In the genomic region with DNA sequence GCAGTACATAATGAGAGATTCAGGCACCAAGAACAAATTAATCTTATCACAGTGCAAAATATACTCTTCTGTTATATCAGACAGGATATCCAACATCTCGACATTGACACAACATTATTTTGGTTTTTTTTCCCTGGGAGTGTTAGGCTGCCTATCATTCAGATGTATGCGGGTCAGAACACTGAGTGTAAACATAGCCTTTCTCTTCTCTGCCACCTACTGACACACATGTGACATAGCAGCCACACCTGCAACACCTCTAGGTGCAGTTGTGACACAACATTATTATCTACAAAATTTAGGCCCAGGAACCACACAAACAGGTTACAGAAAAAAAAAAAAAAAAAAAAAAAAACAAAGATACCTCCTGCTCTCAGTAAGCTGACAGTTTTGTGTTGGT, we compare ENCODE assay signal across 8 mouse cellular contexts.
DNase-seq lines count a peak whose midpoint lies in the region; ATAC-seq and TF ChIP-seq lines count a peak whose summit lies in the region.

No protein-coding gene starts in this region.

- no peak for ATAC-seq in forebrain, postnatal 0 days
- ATAC-seq in forebrain, embryonic 11.5 days (replicated peaks; ENCODE audit: low FRiP score): no peak
- no peak for ATAC-seq in lung, postnatal 0 days
- ATAC-seq in granulocyte monocyte progenitor cell, adult 5-6 weeks (replicated peaks; ENCODE audit: poor library complexity, severe bottlenecking): no peak

- H3K9me3 ChIP-seq in forebrain, postnatal 0 days (ENCODE audit: low read length): no peaks in the 10 kb centered on the region
- no peaks in the 10 kb centered on the region for H3K9me3 ChIP-seq in forebrain, embryonic 11.5 days (ENCODE audit: control insufficient read depth, low read length)
- H3K9me3 ChIP-seq in lung, postnatal 0 days (ENCODE audit: low read length): no peaks in the 10 kb centered on the region

- WGBS in forebrain, postnatal 0 days: 24% methylated on average over 2 of the region's 2 CpGs
- WGBS in forebrain, embryonic 11.5 days: 44% methylated on average over 2 of the region's 2 CpGs
- WGBS in lung, postnatal 0 days: 28% methylated on average over 2 of the region's 2 CpGs

- no peak overlapping the region for H3K4me3 ChIP-seq in forebrain, postnatal 0 days (ENCODE audit: low read depth, low read length)
- H3K4me3 ChIP-seq in forebrain, embryonic 11.5 days (ENCODE audit: low read depth, low read length): no peak overlapping the region
- no peak overlapping the region for H3K4me3 ChIP-seq in lung, postnatal 0 days (ENCODE audit: low read depth, low read length)

- no peak overlapping the region for H3K9ac ChIP-seq in forebrain, postnatal 0 days
- H3K9ac ChIP-seq in forebrain, embryonic 11.5 days (ENCODE audit: low read length): no peak overlapping the region
- no peak overlapping the region for H3K9ac ChIP-seq in lung, postnatal 0 days (replicated peaks; ENCODE audit: low read depth)

- TF ChIP-seq EP300 in lung, postnatal 0 days (IDR thresholded peaks at IDR 0.05): no peak

- H3K36me3 ChIP-seq in forebrain, postnatal 0 days (ENCODE audit: insufficient read depth): no peaks in the 10 kb centered on the region
- H3K36me3 ChIP-seq in forebrain, embryonic 11.5 days (ENCODE audit: control insufficient read depth, insufficient read depth, low read length): no peaks in the 10 kb centered on the region
- no peaks in the 10 kb centered on the region for H3K36me3 ChIP-seq in lung, postnatal 0 days (ENCODE audit: insufficient read depth, low read length)

- no peaks in the 10 kb centered on the region for H3K27me3 ChIP-seq in forebrain, postnatal 0 days (ENCODE audit: insufficient read depth, low read length)
- H3K27me3 ChIP-seq in forebrain, embryonic 11.5 days (ENCODE audit: control insufficient read depth, insufficient read depth, low read length): no peaks in the 10 kb centered on the region
- H3K27me3 ChIP-seq in lung, postnatal 0 days (replicated peaks; ENCODE audit: insufficient read depth, low read length): no peaks in the 10 kb centered on the region

- DNase-seq in forebrain, postnatal 0 days: no peak
- DNase-seq in forebrain, embryonic 11.5 days (ENCODE audit: low spot score): no peak
- peak; percentile 50 for DNase-seq in lung, postnatal 0 days (ENCODE audit: low spot score)
- no peak for DNase-seq in lung, postnatal 10 days
- DNase-seq in cerebellum, postnatal 14 days: peak; percentile 52 to 66
- peak; percentile 50 for DNase-seq in thymus, postnatal 0 days (ENCODE audit: low spot score)
- no peak for DNase-seq in yolk sac, embryonic 10.5 days (ENCODE audit: low spot score)

- H3K4me2 ChIP-seq in forebrain, postnatal 0 days (ENCODE audit: low read depth): no peak overlapping the region
- H3K4me2 ChIP-seq in forebrain, embryonic 11.5 days (ENCODE audit: low read depth, low read length, severe bottlenecking): no peak overlapping the region
- no peak overlapping the region for H3K4me2 ChIP-seq in lung, postnatal 0 days (replicated peaks; ENCODE audit: low read depth, low read length)

- peak; percentile 70 for TF ChIP-seq CTCF in forebrain, postnatal 0 days (IDR thresholded peaks at IDR 0.05; ENCODE audit: low read depth)
- TF ChIP-seq CTCF in lung, postnatal 0 days (IDR thresholded peaks at IDR 0.05): peak; percentile 73

- no peaks in the 10 kb centered on the region for H3K4me1 ChIP-seq in forebrain, postnatal 0 days (ENCODE audit: insufficient read depth)
- no peaks in the 10 kb centered on the region for H3K4me1 ChIP-seq in forebrain, embryonic 11.5 days (replicated peaks; ENCODE audit: control insufficient read depth, insufficient read depth, low read length)
- no peaks in the 10 kb centered on the region for H3K4me1 ChIP-seq in lung, postnatal 0 days (ENCODE audit: insufficient read depth, low read depth, low read length)

- no peak overlapping the region for H3K27ac ChIP-seq in forebrain, postnatal 0 days (ENCODE audit: low read depth, low read length)
- H3K27ac ChIP-seq in forebrain, embryonic 11.5 days (ENCODE audit: low read depth, low read length): no peak overlapping the region
- no peak overlapping the region for H3K27ac ChIP-seq in lung, postnatal 0 days (ENCODE audit: low read length)

Comparison
In these comparisons a context has a peak if more than half of its experiments do, and no peak if none do; other contexts are left out.
1. DNase-seq: peak in lung, postnatal 0 days (single experiment), cerebellum, postnatal 14 days (2 of 2) and thymus, postnatal 0 days (single experiment); none in forebrain, postnatal 0 days (single experiment), forebrain, embryonic 11.5 days (single experiment), lung, postnatal 10 days (single experiment) and yolk sac, embryonic 10.5 days (single experiment).